ENCODE assay signal across 7 mouse cellular contexts in the genomic region with DNA sequence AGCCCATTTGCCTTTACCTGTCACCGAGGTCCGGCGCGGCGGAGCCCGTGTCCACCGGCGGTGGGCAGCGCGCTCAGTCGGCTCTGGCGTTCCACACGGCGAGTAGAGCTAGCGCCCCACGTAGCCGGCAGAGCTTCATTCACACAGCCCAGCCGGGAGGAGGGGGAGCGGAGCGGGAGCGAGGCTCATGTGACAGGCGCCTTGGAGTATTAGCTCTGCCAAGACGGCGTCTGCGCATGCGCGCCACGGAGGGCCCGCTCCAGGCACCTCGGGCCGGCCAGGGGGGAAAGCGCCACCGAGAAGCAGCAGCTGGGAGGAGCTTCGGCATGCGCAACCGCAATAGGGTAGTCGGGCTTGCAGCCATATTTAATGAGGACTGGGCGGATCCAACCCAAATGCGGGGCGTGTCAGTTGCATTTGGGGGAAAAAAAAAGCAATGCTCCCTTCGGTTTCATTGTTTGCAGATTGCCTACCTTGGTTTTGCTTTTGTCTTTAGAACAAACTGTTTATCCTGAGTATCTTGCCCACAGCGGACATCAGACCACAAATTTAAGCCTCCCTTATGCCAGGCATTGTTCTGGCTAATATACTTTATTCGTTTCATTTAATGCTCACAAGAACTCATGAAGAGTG. TPM values are rescaled to one million over a fixed set of nuclear protein-coding genes. Genes with fewer than 3 reads are reported as not detected.
DNase-seq lines count a peak whose midpoint lies in the region; ATAC-seq lines count a peak whose summit lies in the region.

TSS of gene Clcn5 (minus strand) at position 270 of the 633 bp plus-strand sequence.

- peak within 1 kb of the TSS; percentile 65 for H3K9ac ChIP-seq in intestine, embryonic 15.5 days

- intact Hi-C loops in gastrocnemius, postnatal 36 days (cut with DNase I): no loop called here
- intact Hi-C loops in left cerebral cortex, postnatal 25 days (cut with DNase I): loop anchor here (1.0 to 10.0 kb wide), 4 partner anchors 56 to 356 kb away; partner anchors contain the start of genes Plp2 and Usp27x

- peak; percentile 99 for ATAC-seq in intestine, embryonic 15.5 days

- WGBS in intestine, embryonic 15.5 days: 20% methylated on average over 43 of the region's 43 CpGs
- WGBS in midbrain, embryonic 10.5 days: 22% methylated on average over 43 of the region's 43 CpGs

- H3K4me2 ChIP-seq in intestine, embryonic 15.5 days (replicated peaks): peak within 1 kb of the TSS; percentile 59

- no peaks in the 10 kb centered on the region for H3K4me1 ChIP-seq in intestine, embryonic 15.5 days (replicated peaks)
- 0 out of 2 replicates have a peak, but pooled peaks cover 6% of the 10 kb centered on the region for H3K4me1 ChIP-seq in midbrain, embryonic 10.5 days

- no peaks in the 10 kb centered on the region for H3K27me3 ChIP-seq in intestine, embryonic 15.5 days (replicated peaks)
- no peaks in the 10 kb centered on the region for H3K27me3 ChIP-seq in midbrain, embryonic 10.5 days (ENCODE audit: low read depth, poor library complexity, severe bottlenecking)

- H3K9me3 ChIP-seq in intestine, embryonic 15.5 days: no peaks in the 10 kb centered on the region
- no peaks in the 10 kb centered on the region for H3K9me3 ChIP-seq in midbrain, embryonic 10.5 days (replicated peaks)

- peak within 1 kb of the TSS; percentile 86 for H3K27ac ChIP-seq in intestine, embryonic 15.5 days
- H3K27ac ChIP-seq in midbrain, embryonic 10.5 days (replicated peaks): peak within 1 kb of the TSS; percentile 86

- peak; percentile 85 to 89 for DNase-seq in adrenal gland, adult 18-20 months (ENCODE audit: low spot score in 2 of 2)
- DNase-seq in embryo, embryonic 11 days: peak; percentile 94
- peak; percentile 89 to 95 for DNase-seq in gastrocnemius, postnatal 36 days
- peak; percentile 93 to 97 for DNase-seq in left cerebral cortex, postnatal 25 days (ENCODE audit: low spot score in 2 of 2)
- DNase-seq in midbrain, embryonic 10.5 days (ENCODE audit: low spot score): peak; percentile 95
- DNase-seq in right cerebral cortex, postnatal 4 days: peak; percentile 95

- no peaks in the 10 kb centered on the region for H3K36me3 ChIP-seq in intestine, embryonic 15.5 days
- H3K36me3 ChIP-seq in midbrain, embryonic 10.5 days: no peaks in the 10 kb centered on the region

- H3K4me3 ChIP-seq in intestine, embryonic 15.5 days (replicated peaks): peak within 1 kb of the TSS; percentile 60
- H3K4me3 ChIP-seq in midbrain, embryonic 10.5 days: peak within 1 kb of the TSS; percentile 67

RNA-seq across cellular contexts. Expression of gene Clcn5, which starts in this region (rescaled TPM):
- 10 to 100 TPM; 18.7 to 33.5 TPM for total RNA-seq in adrenal gland, adult 18-20 months (2021)
- 1 to 10 TPM; 2.6 to 3.7 TPM for total RNA-seq in gastrocnemius, postnatal 36 days (2021)
- polyA plus RNA-seq in intestine, embryonic 15.5 days (2015; fragmentation: Nextera tagmentation; extraction: Ambion mirVana): 16.2 and 17.3 TPM in 2 replicates
- total RNA-seq in left cerebral cortex, postnatal 25 days (2021): 1 to 10 TPM; 9.2 to 9.3 TPM
- 11.4 and 11.8 TPM in 2 replicates for polyA plus RNA-seq in midbrain, embryonic 10.5 days (2016; fragmentation: Nextera tagmentation; extraction: Ambion mirVana)

Comparison
In these comparisons a context has a peak if more than half of its experiments do, and no peak if none do; other contexts are left out.
1. Peak in every context shown above with its lines: DNase-seq, ATAC-seq, H3K4me3 ChIP-seq and H3K27ac ChIP-seq.